Comparison of ENCODE assay signal across 10 mouse cellular contexts in the genomic region with DNA sequence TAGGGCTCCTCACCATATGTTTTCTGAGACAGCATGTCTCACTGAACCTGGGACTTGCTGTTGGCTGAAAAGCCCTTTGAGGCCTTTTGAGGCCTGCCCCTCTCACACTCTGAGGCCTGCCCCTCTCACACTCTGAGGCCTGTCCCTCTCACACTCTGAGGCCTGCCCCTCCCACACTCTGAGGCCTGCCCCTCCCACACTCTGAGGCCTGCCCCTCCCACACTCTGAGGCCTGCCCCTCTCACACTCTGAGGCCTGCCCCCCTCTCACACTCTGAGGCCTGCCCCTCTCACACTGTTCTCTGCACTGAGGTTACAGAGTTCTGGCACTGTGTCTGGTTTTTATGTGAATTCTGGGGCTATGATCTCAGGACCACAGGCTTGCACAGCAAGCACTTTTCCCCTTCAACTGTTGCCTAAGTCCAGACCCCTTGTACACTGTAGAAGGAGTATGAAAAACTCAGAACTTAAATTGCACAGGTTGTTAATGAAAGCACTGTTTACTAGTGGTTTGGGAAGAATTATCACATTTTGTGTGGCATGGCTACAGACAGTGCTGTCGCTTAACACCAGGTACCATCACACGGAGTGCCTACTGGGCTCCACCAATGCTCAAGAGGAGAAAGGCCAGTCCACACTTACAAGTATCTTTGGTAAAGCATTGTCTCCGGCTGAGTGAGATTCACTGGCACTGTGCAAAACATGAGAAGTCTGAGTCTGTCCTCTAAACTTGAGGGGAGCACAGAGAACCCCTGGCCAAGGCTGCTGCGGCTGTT. TPM values are rescaled to one million over a fixed set of nuclear protein-coding genes. Genes with fewer than 3 reads are reported as not detected.
DNase-seq lines count a peak whose midpoint lies in the region; TF ChIP-seq lines count a peak whose summit lies in the region.
"Had no signal": no experiment of that assay in that cellular context is flagged by ENCODE, and none has a peak within 500 bp of the region (broad histone marks: within the 10 kb centered on the region; RNA-seq: fewer than 3 reads in every experiment).

No protein-coding gene starts in this region.

- intact Hi-C loops in left cerebral cortex, postnatal 36 days (cut with DNase I), result no loop called here

- no peaks in the 10 kb centered on the region for H3K4me1 ChIP-seq in embryonic fibroblast, embryonic 13.5 days (ENCODE audit: control insufficient read depth, insufficient read depth, low read length)

- H3K4me3 ChIP-seq in embryonic fibroblast, embryonic 13.5 days (ENCODE audit: insufficient read depth, low read length), result no peak overlapping the region

- 0 out of 2 replicates have a peak, but pooled peaks have one; percentile 21 for TF ChIP-seq POLR2A in embryonic fibroblast, embryonic 13.5 days (IDR thresholded peaks at IDR 0.05; ENCODE audit: low read depth, low read length)

- DNase-seq in kidney, postnatal 4 days, result peak; percentile 12 to 33
- DNase-seq in kidney, postnatal 14 days, result no peak
- DNase-seq in ZHBTc4 (ENCODE audit: low read depth, low spot score), result peak; percentile 50
- DNase-seq in lung, postnatal 36 days, result peak; percentile 5
- no peak for DNase-seq in frontal cortex, postnatal 14 days (ENCODE audit: low spot score in 2 of 2)
- no peak for DNase-seq in left cerebral cortex, postnatal 36 days (ENCODE audit: low spot score in 2 of 2)
- no peak for DNase-seq in frontal cortex, adult 2 months (ENCODE audit: extremely low spot score in 1 of 2, low spot score in 1 of 2)
- DNase-seq: gastrocnemius, postnatal 10 days; thymus, adult 2 months had no signal

- H3K27ac ChIP-seq in embryonic fibroblast, embryonic 13.5 days (ENCODE audit: insufficient read depth, low read length), result peak overlapping the region; percentile 34

- no peak for TF ChIP-seq CTCF in embryonic fibroblast, embryonic 13.5 days (IDR thresholded peaks at IDR 0.05; ENCODE audit: borderline replicate concordance, insufficient read depth, low read length)

RNA-seq across cellular contexts. Expression of gene Lca5, which starts 41.4 kb away (rescaled TPM):
- 12.1 and 13.2 TPM in 2 replicates for polyA plus RNA-seq in embryonic fibroblast, embryonic 13.5 days (2011; ENCODE audit: insufficient read length, low read depth, missing spikeins)
- total RNA-seq in left cerebral cortex, postnatal 36 days (2021), result 10 to 100 TPM; 17.9 to 18.6 TPM
- polyA plus RNA-seq in frontal cortex, adult 2 months (2012; rRNA removed), result 11.1 and 17.4 TPM in 2 replicates

Comparison
In these comparisons a context has a peak if more than half of its experiments do, and no peak if none do; other contexts are left out.
1. DNase-seq: peak in kidney, postnatal 4 days (2 of 2), ZHBTc4 (single experiment) and lung, postnatal 36 days (single experiment); none in kidney, postnatal 14 days (single experiment), frontal cortex, postnatal 14 days (0 of 2), left cerebral cortex, postnatal 36 days (0 of 2) and frontal cortex, adult 2 months (0 of 2).